17 mouse cellular contexts compared by ENCODE assay signal in the genomic region with DNA sequence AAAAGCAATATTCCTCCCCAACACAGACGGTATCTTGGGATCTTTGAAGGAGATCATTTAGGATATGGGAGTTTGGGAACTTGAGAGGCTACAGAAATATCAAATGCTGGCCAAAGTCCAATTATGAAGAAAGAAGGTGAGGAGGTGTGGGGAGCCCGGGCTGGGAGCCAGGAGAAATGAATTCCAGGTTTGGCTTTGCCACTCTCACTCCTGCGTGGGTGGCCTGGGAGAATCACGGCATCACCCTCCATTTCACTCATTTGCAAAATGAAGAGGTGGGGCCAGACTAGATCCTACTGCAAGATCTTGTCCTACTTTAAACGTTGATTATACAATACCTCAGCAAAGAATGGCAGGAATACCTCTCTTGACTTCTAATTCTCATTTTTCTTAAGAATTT. TPM values are rescaled to one million over a fixed set of nuclear protein-coding genes. Genes with fewer than 3 reads are reported as not detected.
DNase-seq lines count a peak whose midpoint lies in the region; ATAC-seq and TF ChIP-seq lines count a peak whose summit lies in the region.
"Had no signal": no experiment of that assay in that cellular context is flagged by ENCODE, and none has a peak within 500 bp of the region (broad histone marks: within the 10 kb centered on the region; RNA-seq: fewer than 3 reads in every experiment).

No protein-coding gene starts in this region.

- TF ChIP-seq POLR2A in thymus, adult 2 months (IDR thresholded peaks at IDR 0.05; ENCODE audit: control insufficient read depth, extremely low read depth, insufficient read depth, low read length, poor library complexity), result no peak

- no peak for TF ChIP-seq CTCF in thymus, adult 2 months (IDR thresholded peaks at IDR 0.05; ENCODE audit: borderline replicate concordance, control insufficient read depth, extremely low read depth, insufficient read depth, low read length, poor library complexity)
- no peak for TF ChIP-seq CTCF in stomach, postnatal 0 days (IDR thresholded peaks at IDR 0.05; ENCODE audit: low read depth)

- no peak for ATAC-seq in stomach, postnatal 0 days (ENCODE audit: low FRiP score, low TSS enrichment)
- no peak for ATAC-seq in forebrain, embryonic 11.5 days (replicated peaks; ENCODE audit: low FRiP score)
- ATAC-seq: intestine, embryonic 16.5 days had no signal

- no peak overlapping the region for H3K4me2 ChIP-seq in stomach, postnatal 0 days (replicated peaks; ENCODE audit: low read depth)
- H3K4me2 ChIP-seq in forebrain, embryonic 11.5 days (ENCODE audit: low read depth, low read length, severe bottlenecking), result no peak overlapping the region
- H3K4me2 ChIP-seq: hindbrain, embryonic 13.5 days; midbrain, embryonic 12.5 days had no signal

- TF ChIP-seq EP300 in stomach, postnatal 0 days (optimal IDR thresholded peaks at IDR 0.05), result no peak

- peaks cover 23% of the 10 kb centered on the region for H3K4me1 ChIP-seq in thymus, adult 2 months (replicated peaks; ENCODE audit: control insufficient read depth, insufficient read depth, low read length)
- H3K4me1 ChIP-seq in stomach, postnatal 0 days (replicated peaks; ENCODE audit: control insufficient read depth, insufficient read depth), result no peaks in the 10 kb centered on the region
- H3K4me1 ChIP-seq in forebrain, embryonic 11.5 days (replicated peaks; ENCODE audit: control insufficient read depth, insufficient read depth, low read length), result no peaks in the 10 kb centered on the region
- H3K4me1 ChIP-seq: hindbrain, embryonic 13.5 days; midbrain, embryonic 12.5 days had no signal

- H3K27ac ChIP-seq in thymus, adult 2 months (ENCODE audit: control insufficient read depth, insufficient read depth, low read length), result peak overlapping the region; percentile 10; the same call in 1 of the 2 replicates
- no peak overlapping the region; the same call in 1 of the 2 replicates for H3K27ac ChIP-seq in stomach, postnatal 0 days (replicated peaks)
- no peak overlapping the region for H3K27ac ChIP-seq in forebrain, embryonic 11.5 days (ENCODE audit: low read depth, low read length)
- H3K27ac ChIP-seq: heart, adult 2 months; hindbrain, embryonic 13.5 days; kidney, postnatal 0 days; midbrain, embryonic 12.5 days had no signal

- H3K4me3 ChIP-seq in thymus, adult 2 months (ENCODE audit: control insufficient read depth, insufficient read depth, low read length), result no peak overlapping the region
- H3K4me3 ChIP-seq in stomach, postnatal 0 days (ENCODE audit: low read depth, low read length), result no peak overlapping the region
- no peak overlapping the region for H3K4me3 ChIP-seq in forebrain, embryonic 11.5 days (ENCODE audit: low read depth, low read length)
- H3K4me3 ChIP-seq: heart, adult 2 months; hindbrain, embryonic 13.5 days; midbrain, embryonic 12.5 days had no signal

- H3K36me3 ChIP-seq in thymus, adult 2 months (ENCODE audit: control insufficient read depth, insufficient read depth, low read length), result no peaks in the 10 kb centered on the region
- H3K36me3 ChIP-seq in stomach, postnatal 0 days (ENCODE audit: control insufficient read depth, insufficient read depth, low read length), result no peaks in the 10 kb centered on the region
- H3K36me3 ChIP-seq in forebrain, embryonic 11.5 days (ENCODE audit: control insufficient read depth, insufficient read depth, low read length), result no peaks in the 10 kb centered on the region
- H3K36me3 ChIP-seq: hindbrain, embryonic 13.5 days; midbrain, embryonic 12.5 days had no signal

- 74% methylated on average over 5 of the region's 5 CpGs for WGBS in thymus, adult 2 months
- WGBS in stomach, postnatal 0 days, result 40% methylated on average over 5 of the region's 5 CpGs
- 81% methylated on average over 5 of the region's 5 CpGs for WGBS in forebrain, embryonic 11.5 days

- no peaks in the 10 kb centered on the region for H3K27me3 ChIP-seq in thymus, adult 2 months (ENCODE audit: control insufficient read depth, insufficient read depth, low read length)
- no peaks in the 10 kb centered on the region for H3K27me3 ChIP-seq in stomach, postnatal 0 days (ENCODE audit: control insufficient read depth, insufficient read depth, low read length)
- no peaks in the 10 kb centered on the region for H3K27me3 ChIP-seq in forebrain, embryonic 11.5 days (ENCODE audit: control insufficient read depth, insufficient read depth, low read length)
- H3K27me3 ChIP-seq: hindbrain, embryonic 13.5 days; midbrain, embryonic 12.5 days had no signal

- DNase-seq in cerebellum, postnatal 25 days, result peak; percentile 53 to 74
- DNase-seq in cerebellum, adult 8-10 months, result no peak
- no peak for DNase-seq in thymus, adult 2 months
- DNase-seq in thymus, postnatal 14 days, result no peak
- DNase-seq in left cerebral cortex, adult 9 months (ENCODE audit: low spot score in 2 of 2), result peak; percentile 67 to 80
- peak; percentile 21 for DNase-seq in stomach, postnatal 0 days (ENCODE audit: low spot score)
- no peak for DNase-seq in lung, postnatal 10 days
- DNase-seq in forebrain, embryonic 11.5 days (ENCODE audit: low spot score), result no peak
- DNase-seq: cerebellum, adult 9-10 months; heart, adult 2 months; lung, postnatal 4 days had no signal

- no peaks in the 10 kb centered on the region for H3K9me3 ChIP-seq in stomach, postnatal 0 days (ENCODE audit: control insufficient read depth, low read length)
- no peaks in the 10 kb centered on the region for H3K9me3 ChIP-seq in forebrain, embryonic 11.5 days (ENCODE audit: control insufficient read depth, low read length)
- H3K9me3 ChIP-seq: hindbrain, embryonic 13.5 days; midbrain, embryonic 12.5 days had no signal

- H3K9ac ChIP-seq in stomach, postnatal 0 days (ENCODE audit: low read length), result no peak overlapping the region
- no peak overlapping the region for H3K9ac ChIP-seq in forebrain, embryonic 11.5 days (ENCODE audit: low read length)
- H3K9ac ChIP-seq: hindbrain, embryonic 13.5 days; midbrain, embryonic 12.5 days had no signal

RNA-seq across cellular contexts. Expression of a gene that starts 5.1 kb away (rescaled TPM):
- polyA plus RNA-seq in thymus, adult 2 months (2012; rRNA removed), result 1.0 and 1.3 TPM in 2 replicates
- 116 and 128 TPM in 2 replicates for polyA plus RNA-seq in stomach, postnatal 0 days (2015; fragmentation: Nextera tagmentation; extraction: Ambion mirVana)
- polyA plus RNA-seq in forebrain, embryonic 11.5 days (2014; fragmentation: Nextera tagmentation; extraction: Ambion mirVana), result not detected in 2 replicates
- polyA plus RNA-seq: hindbrain, embryonic 13.5 days; liver, embryonic 16.5 days; midbrain, embryonic 12.5 days; testis, adult 2 months had no signal

Comparison
In these comparisons a context has a peak if more than half of its experiments do, and no peak if none do; other contexts are left out.
1. DNase-seq: peak in cerebellum, postnatal 25 days (2 of 2), left cerebral cortex, adult 9 months (2 of 2) and stomach, postnatal 0 days (single experiment); none in cerebellum, adult 8-10 months (single experiment), thymus, adult 2 months (single experiment), thymus, postnatal 14 days (single experiment), lung, postnatal 10 days (single experiment) and forebrain, embryonic 11.5 days (single experiment).
2. RNA of a gene that starts 5.1 kb away (polyA plus RNA-seq): 116 to 128 TPM in stomach, postnatal 0 days; 1.0 to 1.3 TPM in thymus, adult 2 months and not detected in forebrain, embryonic 11.5 days; every median in the first group is over 10 times any median in the second.